Mouse (Mus musculus) liver, embryonic 16.5 days (tissue): Measurements from ENCODE around the gene Frem2. TPM values are rescaled to one million over a fixed set of nuclear protein-coding genes. Genes with fewer than 3 reads are reported as not detected.

Experiments used
- ATAC-seq: fragments of 200-750 bp; cut with Nextera tagmentation; 2 replicates; pipeline ENCODE4 v1.8.0; 2017; ENCODE audit warnings: low read depth, mild to moderate bottlenecking, moderate number of reproducible peaks, moderate library complexity
- H3K27ac ChIP-seq: fragments of 300-500 bp; sonication (generic); 2 replicates; pipeline ENCODE4 v1.5.1; 2014; ENCODE audit warnings: mild to moderate bottlenecking, low read length
- H3K27me3 ChIP-seq: fragments of 300-500 bp; sonication (generic); 2 replicates; pipeline ENCODE4 v1.6.1; 2014; ENCODE audit warnings: low read depth, low read length, mixed read lengths; ENCODE audit not compliant: control insufficient read depth, insufficient read depth
- H3K36me3 ChIP-seq: fragments of 300-500 bp; sonication (generic); 2 replicates; pipeline ENCODE4 v1.6.1; 2014; ENCODE audit warnings: mild to moderate bottlenecking; ENCODE audit not compliant: control insufficient read depth, insufficient read depth
- H3K4me1 ChIP-seq: fragments of 300-500 bp; sonication (generic); 2 replicates; pipeline ENCODE4 v1.6.1; 2014; ENCODE audit warnings: low read depth, low read length, mixed read lengths; ENCODE audit not compliant: control insufficient read depth
- H3K4me2 ChIP-seq: fragments of 300-500 bp; sonication (generic); 2 replicates; pipeline ENCODE4 v1.6.1; 2014; ENCODE audit warnings: low read depth, low read length, mixed read lengths
- H3K4me3 ChIP-seq: fragments of 300-500 bp; sonication (generic); 2 replicates; pipeline ENCODE4 v1.5.1; 2014; ENCODE audit warnings: low read depth, mild to moderate bottlenecking, low read length
- H3K9ac ChIP-seq: fragments of 300-500 bp; sonication (generic); 2 replicates; pipeline ENCODE4 v1.6.1; 2014; ENCODE audit warnings: low read depth, low read length
- H3K9me3 ChIP-seq: fragments of 300-500 bp; sonication (generic); replicated peaks from 2 replicates; pipeline ENCODE4 v1.6.1; 2016; ENCODE audit warnings: low read length; ENCODE audit not compliant: control insufficient read depth
- WGBS: fragments of 180-500 bp; shearing (Covaris S2); extraction: QIAGEN DNeasy Blood & Tissue Kit; methylation state at CpG from one replicate; pipeline ENCODE4 v1.1.7; 2014; ENCODE audit not compliant: insufficient replicate concordance; 5-methylcytosine and 5-hydroxymethylcytosine counted together
- polyA plus RNA-seq: library from polyadenylated mRNA; unstranded; fragments of >200 nt; fragmentation: Nextera tagmentation; extraction: Ambion mirVana; gene quantifications from 2 replicates; pipeline ENCODE4 v1.2.1, GENCODE M21; 2015

Gene Frem2
- polyA plus RNA-seq, 1 experiment from 2014 or later = 0.41 TPM

DNA sequence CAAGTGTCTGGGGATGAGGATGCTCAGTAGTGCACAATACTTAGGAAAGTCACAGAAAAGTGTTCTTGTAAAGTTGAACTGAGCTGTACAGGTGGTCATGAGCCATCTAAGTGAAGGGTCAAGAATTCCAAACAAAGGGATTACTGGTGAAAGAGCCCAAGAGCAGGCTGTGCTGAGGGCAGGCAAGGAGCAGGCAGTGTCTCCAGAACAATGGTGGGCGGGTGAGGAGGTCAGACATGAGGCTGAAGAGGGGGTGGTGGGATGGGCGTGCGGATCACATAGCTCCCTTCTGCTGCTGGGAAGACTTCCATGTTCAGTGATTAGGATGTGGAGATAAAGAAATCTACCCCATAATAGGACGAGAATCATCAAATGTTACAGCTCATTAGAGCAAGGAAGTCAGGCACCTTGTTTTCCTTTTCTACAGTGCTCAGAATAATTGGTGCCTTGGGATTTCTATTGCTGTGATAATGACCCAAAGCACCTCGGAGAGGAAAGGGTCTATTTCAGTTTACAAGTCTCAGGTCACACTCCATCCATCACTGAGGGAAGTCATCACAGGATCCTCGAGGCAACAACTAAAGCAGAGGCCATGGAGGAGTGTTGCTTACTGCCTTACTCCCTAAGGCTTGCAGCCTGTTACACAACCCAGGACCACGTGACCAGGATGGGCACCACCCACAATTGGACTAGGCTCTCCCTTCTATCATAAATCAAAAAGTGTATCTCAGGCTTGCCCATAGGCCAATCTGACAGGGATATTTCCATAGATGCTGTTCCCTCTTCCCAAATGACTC, 80.6 kb downstream of the Frem2 start:
- Histone ChIP-seq H3K27me3 (no peaks in the 10 kb centered on the region), H3K36me3 (no peaks in the 10 kb centered on the region), H3K27ac (no peak overlapping the region), H3K9me3 (no peaks in the 10 kb centered on the region), H3K4me3 (no peak overlapping the region), H3K4me1 (no peaks in the 10 kb centered on the region), H3K4me2 (no peak overlapping the region), H3K9ac (no peak overlapping the region)
- WGBS = 49% methylated on average over 7 of the region's 7 CpGs
- ATAC-seq = no peak

DNA sequence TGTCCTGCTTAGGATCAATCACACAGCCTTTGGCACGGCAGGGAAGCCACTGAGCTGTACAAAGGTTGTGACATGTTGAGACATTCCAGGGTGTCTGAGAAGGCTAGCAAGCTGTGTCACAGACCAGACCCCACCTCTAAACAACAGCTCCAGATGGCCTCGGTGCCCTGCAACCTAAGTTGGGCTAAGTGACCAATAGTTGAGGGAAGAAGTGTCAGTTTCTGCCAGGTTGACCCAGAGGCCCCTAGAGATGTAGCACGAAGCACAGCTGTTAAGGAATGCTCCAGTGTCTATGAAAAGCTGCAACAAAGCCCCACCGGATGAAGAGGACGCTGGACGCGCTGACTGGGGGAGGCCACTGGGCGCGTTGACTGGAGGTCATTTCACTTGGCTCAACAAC, 83.0 kb downstream of the Frem2 start:
- Histone ChIP-seq H3K9ac (no peak overlapping the region), H3K4me1 (no peaks in the 10 kb centered on the region), H3K4me2 (no peak overlapping the region), H3K27ac (no peak overlapping the region), H3K27me3 (no peaks in the 10 kb centered on the region), H3K36me3 (no peaks in the 10 kb centered on the region), H3K9me3 (no peaks in the 10 kb centered on the region), H3K4me3 (no peak overlapping the region)
- WGBS = 70% methylated on average over 9 of the region's 9 CpGs
- ATAC-seq = no peak

DNA sequence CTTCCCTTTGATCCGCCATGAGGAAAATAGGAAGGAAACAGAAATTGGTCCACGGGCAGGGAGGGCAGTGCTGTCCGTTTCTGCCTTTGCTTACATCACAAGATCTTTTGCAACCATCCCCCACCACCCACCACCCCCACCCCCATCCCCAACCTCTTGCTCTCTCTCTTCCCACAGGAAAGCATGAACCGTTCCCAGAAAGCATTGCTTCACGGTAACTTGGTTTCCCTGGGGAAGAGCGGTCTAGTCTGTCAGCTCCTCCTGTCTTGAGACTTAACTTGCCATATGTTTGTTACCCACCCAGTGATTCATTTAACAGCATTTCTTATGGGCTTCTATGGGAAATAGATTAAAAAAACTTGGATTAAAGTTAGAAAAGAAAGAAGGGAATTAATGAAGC, 85.5 kb downstream of the Frem2 start:
- Histone ChIP-seq H3K27me3 (no peaks in the 10 kb centered on the region), H3K4me1 (no peaks in the 10 kb centered on the region), H3K9ac (no peak overlapping the region), H3K36me3 (no peaks in the 10 kb centered on the region), H3K9me3 (no peaks in the 10 kb centered on the region), H3K27ac (no peak overlapping the region), H3K4me3 (no peak overlapping the region), H3K4me2 (no peak overlapping the region)
- ATAC-seq = no peak
- 45% methylated on average over 6 of the region's 6 CpGs for WGBS

DNA sequence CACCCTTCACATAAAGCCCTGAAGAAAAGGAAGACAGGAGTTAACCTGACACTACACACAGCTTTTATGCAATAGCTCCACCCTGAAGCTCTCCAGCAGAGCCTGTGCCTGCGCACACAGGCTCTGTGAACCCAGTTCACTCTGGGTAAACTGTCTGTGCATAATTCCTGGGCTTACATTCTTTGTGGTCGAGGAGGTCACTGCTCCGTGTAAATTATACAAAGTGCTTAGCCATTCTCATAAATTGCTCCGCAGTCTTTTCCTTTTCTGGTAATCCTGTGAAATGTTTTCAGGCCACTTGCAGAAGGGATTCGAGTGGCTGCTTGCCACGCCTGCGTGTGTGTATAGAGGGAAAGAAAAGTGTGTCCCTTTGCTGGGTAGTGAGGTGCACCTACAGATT, 92.6 kb downstream of the Frem2 start:
- H3K9me3 ChIP-seq = no peaks in the 10 kb centered on the region
- no peak overlapping the region for H3K4me3 ChIP-seq
- 57% methylated on average over 7 of the region's 7 CpGs for WGBS
- no peaks in the 10 kb centered on the region for H3K36me3 ChIP-seq
- H3K27ac ChIP-seq = no peak overlapping the region
- no peaks in the 10 kb centered on the region for H3K27me3 ChIP-seq
- no peak for ATAC-seq
- H3K4me2 ChIP-seq = no peak overlapping the region
- H3K4me1 ChIP-seq = no peaks in the 10 kb centered on the region; the same call in 1 of the 2 replicates
- no peak overlapping the region for H3K9ac ChIP-seq

DNA sequence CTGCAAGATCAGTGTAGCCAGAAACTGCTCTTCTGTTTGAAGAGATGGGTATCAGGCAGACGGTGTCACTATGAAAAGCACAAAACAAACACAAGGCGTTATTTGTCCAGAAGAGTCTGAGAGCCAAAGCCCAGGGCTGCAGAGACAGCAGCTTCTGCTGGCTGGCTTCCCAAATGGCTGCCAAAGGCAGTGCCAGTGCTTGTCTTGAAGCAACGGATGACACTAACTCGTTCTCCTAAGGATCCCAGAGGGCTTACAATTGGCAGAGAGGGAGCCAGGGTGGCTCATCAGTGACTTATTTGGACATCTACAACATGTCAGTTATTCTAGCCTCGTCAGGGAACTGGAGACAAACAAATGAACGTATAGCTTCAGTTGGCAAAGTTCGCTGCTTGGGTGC, 93.4 kb downstream of the Frem2 start:
- no peak overlapping the region for H3K27ac ChIP-seq
- no peak overlapping the region for H3K9ac ChIP-seq
- H3K9me3 ChIP-seq = no peaks in the 10 kb centered on the region
- ATAC-seq = no peak
- 49% methylated on average over 7 of the region's 7 CpGs for WGBS
- no peak overlapping the region for H3K4me3 ChIP-seq
- no peaks in the 10 kb centered on the region for H3K36me3 ChIP-seq
- no peak overlapping the region for H3K4me2 ChIP-seq
- no peaks in the 10 kb centered on the region for H3K27me3 ChIP-seq
- no peaks in the 10 kb centered on the region; the same call in 1 of the 2 replicates for H3K4me1 ChIP-seq

DNA sequence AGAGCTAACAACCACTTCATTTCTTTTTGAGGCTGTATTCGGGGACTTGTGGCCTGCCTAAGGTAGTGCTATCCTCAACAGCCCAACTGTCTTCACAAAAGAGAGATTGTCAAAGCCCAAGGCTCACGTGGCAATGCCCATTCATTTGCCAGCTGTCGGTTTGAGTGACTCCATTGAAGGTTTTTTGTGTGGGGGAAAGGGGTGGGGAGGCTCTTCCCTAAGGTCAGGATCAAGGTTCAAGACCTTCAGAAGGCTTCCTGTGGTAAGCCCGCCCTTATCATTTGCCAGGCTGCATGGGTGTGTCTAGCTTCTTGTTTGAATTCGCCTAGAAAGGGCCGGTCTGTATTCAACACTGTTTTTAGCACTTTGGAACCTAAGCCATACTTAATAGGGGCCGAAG, 95.3 kb downstream of the Frem2 start:
- H3K4me1 ChIP-seq = no peaks in the 10 kb centered on the region; the same call in 1 of the 2 replicates
- H3K27ac ChIP-seq = no peak overlapping the region
- no peak overlapping the region for H3K9ac ChIP-seq
- ATAC-seq = no peak
- no peak overlapping the region for H3K4me2 ChIP-seq
- H3K9me3 ChIP-seq = no peaks in the 10 kb centered on the region
- H3K27me3 ChIP-seq = no peaks in the 10 kb centered on the region
- 34% methylated on average over 7 of the region's 7 CpGs for WGBS
- H3K4me3 ChIP-seq = no peak overlapping the region
- H3K36me3 ChIP-seq = no peaks in the 10 kb centered on the region

DNA sequence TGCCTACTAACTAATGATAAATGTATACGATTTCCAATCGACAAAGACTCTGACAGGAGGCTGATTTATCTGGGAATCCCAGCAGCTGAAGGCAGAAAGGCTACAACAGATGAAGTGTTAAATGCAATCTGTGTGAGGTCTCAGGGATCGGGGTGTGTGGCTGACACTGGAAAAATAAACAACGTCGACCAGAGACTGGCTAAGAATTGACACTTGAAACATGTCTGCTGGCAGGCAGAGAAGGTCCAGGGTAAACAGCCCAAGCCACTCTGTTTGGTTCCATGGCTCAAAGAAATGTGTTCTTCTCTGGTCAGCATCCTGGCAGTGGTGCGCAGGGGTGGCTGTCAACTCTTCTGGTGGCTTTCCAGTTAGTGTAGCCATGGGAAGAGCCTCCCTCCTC, 98.1 kb downstream of the Frem2 start:
- H3K4me2 ChIP-seq = no peak overlapping the region
- ATAC-seq = no peak
- no peaks in the 10 kb centered on the region for H3K9me3 ChIP-seq
- no peaks in the 10 kb centered on the region; the same call in 1 of the 2 replicates for H3K4me1 ChIP-seq
- H3K27ac ChIP-seq = no peak overlapping the region
- 28% methylated on average over 6 of the region's 6 CpGs for WGBS
- no peak overlapping the region for H3K4me3 ChIP-seq
- no peaks in the 10 kb centered on the region for H3K27me3 ChIP-seq
- H3K36me3 ChIP-seq = no peaks in the 10 kb centered on the region
- no peak overlapping the region for H3K9ac ChIP-seq

DNA sequence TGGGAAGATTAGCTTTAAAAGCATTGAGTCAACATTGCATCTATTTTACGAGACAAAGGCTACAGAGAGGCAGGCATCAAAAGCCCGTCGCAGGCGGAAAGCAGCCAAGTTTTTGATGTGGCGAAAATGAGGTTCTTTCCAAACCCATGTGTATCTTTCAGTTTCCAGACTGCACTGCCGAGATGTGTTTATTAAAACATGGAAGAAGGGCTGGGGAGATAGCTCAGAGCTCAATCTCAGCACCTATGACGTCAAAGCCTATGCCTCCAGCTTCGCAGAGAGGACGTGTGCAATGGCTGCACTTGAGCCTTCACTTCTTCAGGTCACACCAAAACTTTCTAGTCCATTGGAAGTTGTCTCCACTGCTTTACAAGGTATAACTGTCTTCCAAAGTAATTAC, 98.9 kb downstream of the Frem2 start:
- no peak overlapping the region for H3K9ac ChIP-seq
- H3K4me2 ChIP-seq = no peak overlapping the region
- no peaks in the 10 kb centered on the region for H3K9me3 ChIP-seq
- H3K27me3 ChIP-seq = no peaks in the 10 kb centered on the region
- H3K36me3 ChIP-seq = no peaks in the 10 kb centered on the region
- H3K4me3 ChIP-seq = no peak overlapping the region
- ATAC-seq = no peak
- no peaks in the 10 kb centered on the region; the same call in 1 of the 2 replicates for H3K4me1 ChIP-seq
- 62% methylated on average over 9 of the region's 9 CpGs for WGBS
- H3K27ac ChIP-seq = no peak overlapping the region

DNA sequence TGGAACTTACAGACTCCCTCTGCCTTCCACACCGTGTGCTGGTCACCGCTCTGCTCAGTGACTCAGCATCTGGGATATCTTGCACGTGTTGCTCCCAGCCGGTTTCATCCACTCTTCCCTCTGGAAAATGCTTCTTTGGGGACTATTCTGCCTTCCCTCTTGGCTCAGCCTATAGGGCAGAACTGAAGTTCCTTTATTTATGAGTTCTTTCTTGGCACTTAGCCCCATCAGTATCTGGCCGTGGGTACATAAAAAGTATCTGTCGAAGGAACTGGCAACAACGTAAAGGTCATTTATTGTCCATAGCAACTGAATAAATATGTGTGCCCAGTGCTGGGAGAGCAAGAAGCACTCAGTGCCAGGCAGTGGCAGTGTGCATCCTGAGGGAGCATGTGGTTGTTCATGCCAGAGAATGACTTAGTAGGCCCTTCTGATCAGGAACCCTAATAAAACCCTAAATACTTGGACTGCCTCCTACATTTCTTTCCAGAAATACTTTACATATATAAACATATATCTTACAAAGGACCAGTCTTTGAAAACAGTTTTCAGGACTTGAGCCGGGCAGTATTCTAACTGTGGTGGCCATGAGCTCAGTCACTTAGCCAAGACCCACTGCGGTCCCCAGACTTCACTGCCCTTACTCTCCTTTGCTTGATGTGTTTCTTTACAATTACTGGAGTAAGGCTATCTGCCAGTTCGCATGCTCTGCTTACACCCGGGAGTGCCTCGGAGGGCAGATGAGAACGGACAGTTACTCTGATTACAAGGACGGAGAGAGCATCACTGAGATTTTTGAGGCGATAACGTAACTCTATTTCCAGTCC, 99.6 kb downstream of the Frem2 start:
- Histone ChIP-seq H3K4me1 (no peaks in the 10 kb centered on the region; the same call in 1 of the 2 replicates), H3K36me3 (no peaks in the 10 kb centered on the region), H3K4me3 (no peak overlapping the region), H3K9me3 (no peaks in the 10 kb centered on the region), H3K4me2 (no peak overlapping the region), H3K27ac (no peak overlapping the region), H3K9ac (no peak overlapping the region), H3K27me3 (no peaks in the 10 kb centered on the region)
- ATAC-seq = no peak
- 71% methylated on average over 16 of the region's 16 CpGs for WGBS
